Mouse (Mus musculus): ENCODE results near the gene Tmem170.

GRCm38 (mm10) chr8:111853861-111854501, 22.6 kb downstream of the Tmem170 start, which contains the start of gene Cfdp1:
- TF ChIP-seq EP300 (optimal IDR thresholded peaks at IDR 0.05) (no peak), CTCF (IDR thresholded peaks at IDR 0.05; ENCODE audit: low read depth) (peak; percentile 52)

All from stomach, postnatal 0 days (tissue).